Mouse (Mus musculus) myocyte (in vitro differentiated cells): ENCODE results near the gene Nhlrc4.

Experiments
- CEBPB ChIP-seq: IDR thresholded peaks from 2 replicates; pipeline ENCODE4 v1.6.1; 2011; ENCODE audit warnings: mild to moderate bottlenecking, moderate library complexity; ENCODE audit not compliant: poor library complexity, insufficient read depth, severe bottlenecking
- E2F4 ChIP-seq: IDR thresholded peaks from one replicate; pipeline ENCODE4 v1.6.1; 2011; ENCODE audit warnings: mild to moderate bottlenecking, control low read depth, moderate library complexity; ENCODE audit not compliant: insufficient read depth
- MAX ChIP-seq: IDR thresholded peaks from one replicate; pipeline ENCODE4 v1.6.1; 2011; ENCODE audit warnings: low read depth, mild to moderate bottlenecking, control low read depth
- MYOD1 ChIP-seq, 3 experiments: IDR thresholded peaks; one replicate each; pipeline ENCODE4 v1.6.1; 2011; ENCODE audit warnings: control low read depth in 2 of 3, low read depth in 2 of 3, mild to moderate bottlenecking in 2 of 3, moderate library complexity in 1 of 3; ENCODE audit not compliant: insufficient read length in 2 of 3, control insufficient read depth in 1 of 3
- MYOG ChIP-seq, 3 experiments: IDR thresholded peaks; one replicate each; pipeline ENCODE4 v1.6.1; 2011; ENCODE audit warnings: control low read depth in 2 of 3, low read depth in 2 of 3, mild to moderate bottlenecking in 2 of 3; ENCODE audit not compliant: insufficient read length in 2 of 3, control insufficient read depth in 1 of 3, insufficient read depth in 1 of 3
- POLR2A ChIP-seq: IDR thresholded peaks from one replicate; pipeline ENCODE4 v1.6.1; 2011; ENCODE audit warnings: low read depth, mild to moderate bottlenecking, control low read depth, moderate library complexity; ENCODE audit not compliant: insufficient read length
- POLR2AphosphoS2 ChIP-seq: IDR thresholded peaks from one replicate; pipeline ENCODE4 v1.6.1; 2011; ENCODE audit warnings: low read depth, control low read depth; ENCODE audit not compliant: insufficient read length
- REST ChIP-seq: IDR thresholded peaks from one replicate; pipeline ENCODE4 v1.6.1; 2011; ENCODE audit warnings: mild to moderate bottlenecking, control low read depth, moderate library complexity; ENCODE audit not compliant: insufficient read depth, insufficient read length
- SRF ChIP-seq: IDR thresholded peaks from one replicate; pipeline ENCODE4 v1.6.1; 2011; ENCODE audit warnings: low read depth; ENCODE audit not compliant: control insufficient read depth, insufficient read length
- TCF12 ChIP-seq: IDR thresholded peaks from one replicate; pipeline ENCODE4 v1.6.1; 2011; ENCODE audit warnings: mild to moderate bottlenecking, control low read depth; ENCODE audit not compliant: poor library complexity, insufficient read depth, severe bottlenecking
- TCF3 ChIP-seq: IDR thresholded peaks from one replicate; pipeline ENCODE4 v1.6.1; 2011; ENCODE audit warnings: low read depth, control low read depth; ENCODE audit not compliant: insufficient read length
- USF1 ChIP-seq: IDR thresholded peaks from one replicate; pipeline ENCODE4 v1.6.1; 2011; ENCODE audit warnings: low read depth, mild to moderate bottlenecking, control low read depth, moderate library complexity

GRCm38 (mm10) chr17:25951225-25951802 is 6.6 kb upstream of the Nhlrc4 start:
- no peak for TF ChIP-seq E2F4
- TF ChIP-seq TCF12, result no peak
- TF ChIP-seq POLR2A, result no peak
- no peak for TF ChIP-seq MAX
- no peak for TF ChIP-seq TCF3
- no peak for TF ChIP-seq USF1
- no peak for TF ChIP-seq CEBPB
- no peak for TF ChIP-seq POLR2AphosphoS2
- no peak for TF ChIP-seq REST
- TF ChIP-seq MYOD1 (IDR thresholded peaks at IDR 0.05; ENCODE audit: control insufficient read depth in 1 of 3, insufficient read length in 2 of 3, low read depth in 2 of 3), result no peak
- no peak for TF ChIP-seq MYOG (IDR thresholded peaks at IDR 0.05; ENCODE audit: control insufficient read depth in 1 of 3, insufficient read depth in 1 of 3, insufficient read length in 2 of 3, low read depth in 2 of 3)
- no peak for TF ChIP-seq SRF
